Mouse (Mus musculus) spleen, adult 10 weeks (tissue): ENCODE measurements around the gene Ccndbp1. TPM values are rescaled to one million over a fixed set of nuclear protein-coding genes. Genes with fewer than 3 reads are reported as not detected.

Experiments
- polyA plus RNA-seq: library from polyadenylated mRNA; stranded (reverse); fragments of 350-450 nt; fragmentation: Illumina TruSeq; extraction: RNeasy Lipid Tissue Mini Kit (QIAGEN cat#74804); gene quantifications from one replicate; pipeline ENCODE4 v1.2.3, GENCODE M21; 2015; ENCODE audit warnings: low replicate concordance; ENCODE audit not compliant: insufficient read depth

Ccndbp1 gene
- 139 TPM for polyA plus RNA-seq

GRCm38 (mm10) chr2:121007925-121008663 lies at the start of gene Ccndbp1:
Gene Ccndbp1, plus strand, starts transcription at chr2:121008403.

DNA sequence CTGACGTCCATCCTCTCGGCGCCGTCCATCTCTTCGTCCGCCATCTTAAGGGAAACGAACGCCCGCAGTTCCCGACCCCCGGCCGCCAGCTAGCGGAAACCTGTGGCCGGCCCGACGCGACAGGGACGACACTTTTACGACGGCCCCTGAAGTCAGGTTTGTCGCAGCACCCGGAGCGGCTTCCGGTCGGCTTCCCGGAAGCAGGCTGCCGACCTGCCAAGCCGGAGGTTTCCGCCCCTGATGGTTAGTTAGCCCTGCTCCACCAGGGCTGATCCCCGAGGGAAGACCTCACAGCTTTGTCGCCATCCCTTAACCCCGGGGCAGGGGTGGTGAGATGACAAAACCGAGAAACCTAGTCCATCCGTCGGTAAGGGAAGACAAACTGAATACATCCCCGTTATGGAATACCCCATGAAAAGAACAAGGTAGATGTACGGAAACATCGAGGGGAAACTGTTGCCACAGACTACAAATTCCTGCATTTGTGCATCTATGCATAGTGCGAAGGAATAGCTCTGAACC lies 37.6 kb upstream of the Ccndbp1 start, which contains the start of gene Ubr1:
TSS of gene Ubr1 (minus strand) at position 157 of the 522 bp plus-strand sequence.

DNA sequence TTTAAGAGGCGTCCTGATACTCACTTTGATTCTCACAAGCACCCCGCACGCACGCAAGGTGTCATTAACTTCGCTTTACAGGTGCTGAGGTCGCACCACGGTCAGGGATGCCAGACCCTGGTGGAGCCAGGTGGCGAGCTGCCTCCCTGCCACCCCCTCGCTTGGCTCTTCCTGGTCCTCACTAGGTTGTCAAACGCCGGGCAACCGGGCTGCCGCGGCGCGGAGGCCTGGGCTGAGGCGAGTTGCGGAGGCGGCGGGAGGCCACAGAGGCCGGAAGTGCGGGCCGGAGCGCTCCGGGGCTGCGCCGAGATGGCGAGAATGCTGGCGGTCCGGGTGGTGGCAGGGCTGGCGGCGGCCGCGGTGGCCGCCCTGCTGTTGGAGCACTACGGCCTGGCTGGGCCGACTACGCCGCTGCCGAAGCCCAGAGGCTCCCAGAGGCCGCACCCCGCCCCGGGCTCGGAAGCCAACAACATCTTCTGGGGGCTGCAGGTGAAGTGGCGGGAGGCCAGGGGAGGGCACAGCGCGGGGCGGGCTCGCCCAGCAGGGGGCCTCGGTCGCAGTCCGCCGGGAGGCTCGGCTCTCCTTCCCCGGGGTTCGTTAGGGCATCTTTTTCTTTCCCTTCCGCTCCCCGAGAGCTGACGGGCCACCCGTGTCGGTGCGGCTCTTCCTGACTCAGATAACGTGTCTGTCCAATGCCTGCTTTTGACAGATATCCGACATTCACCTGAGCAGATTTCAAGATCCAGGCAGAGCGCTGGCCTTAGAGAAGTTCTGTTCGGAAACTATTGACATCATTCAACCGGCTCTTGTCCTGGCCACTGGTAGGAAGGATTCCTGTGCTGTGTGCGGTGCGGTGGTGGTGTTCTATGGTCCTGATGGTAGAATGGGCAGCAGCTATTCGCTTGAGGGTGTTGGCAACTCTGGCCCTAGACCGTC lies 30.9 kb upstream of the Ccndbp1 start, which contains the start of gene Tmem62:
TSS of gene Tmem62 (plus strand) at position 28 of the 936 bp plus-strand sequence.

DNA sequence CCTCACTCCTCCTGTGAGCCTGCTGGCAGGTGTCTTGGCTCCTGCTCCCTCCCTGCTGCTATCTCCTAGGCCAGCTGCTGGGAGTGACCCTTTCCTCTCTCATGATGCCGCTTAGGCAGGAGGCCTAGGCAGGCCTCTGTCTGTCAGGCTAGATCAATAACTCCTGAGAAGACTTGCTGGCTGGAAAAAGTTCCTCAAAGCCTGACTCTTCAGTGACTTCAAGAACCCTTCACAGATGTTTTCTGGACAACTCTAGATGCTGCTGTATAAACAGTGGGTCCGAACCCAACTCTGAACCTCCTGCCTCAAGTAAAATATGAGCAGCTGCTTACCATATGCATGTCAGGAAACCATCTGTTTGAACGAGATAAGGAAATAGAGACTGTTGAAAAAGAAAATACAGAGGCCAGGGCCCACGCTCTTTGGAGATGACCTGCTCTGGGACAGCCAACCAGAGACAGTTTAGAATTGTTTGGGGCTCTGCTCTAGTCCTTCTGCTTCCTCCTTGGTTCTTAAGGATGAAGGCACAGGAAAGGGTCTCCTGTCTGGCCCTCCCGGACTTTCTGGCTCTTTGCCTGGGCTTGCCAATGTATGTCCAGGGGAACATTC lies 28.6 kb downstream of the Ccndbp1 start, which contains the start of gene Epb42:
TSS of gene Epb42 (minus strand) at position 340 of the 609 bp plus-strand sequence.

Other genes starting within 250 kb of the Ccndbp1 start
- gene Cdan1, start 158.3 kb upstream of the Ccndbp1 start, polyA plus RNA-seq = 14.7 TPM
- 5.8 TPM for gene Ttbk2, start 157.8 kb upstream of the Ccndbp1 start, polyA plus RNA-seq
- gene Ubr1, start 37.7 kb upstream of the Ccndbp1 start, polyA plus RNA-seq = 39.1 TPM
- gene Tmem62, start 31.4 kb upstream of the Ccndbp1 start, polyA plus RNA-seq = 27.3 TPM
- gene Epb42, start 28.7 kb downstream of the Ccndbp1 start, polyA plus RNA-seq = 32.6 TPM
- not detected for gene Tgm5, start 77.4 kb downstream of the Ccndbp1 start, polyA plus RNA-seq
- gene Tgm7, start 101.4 kb downstream of the Ccndbp1 start, polyA plus RNA-seq = 0.11 TPM
- 29.3 TPM for gene Adal, start 132.0 kb downstream of the Ccndbp1 start, polyA plus RNA-seq
- 9.2 TPM for gene Lcmt2, start 132.2 kb downstream of the Ccndbp1 start, polyA plus RNA-seq
- gene Tubgcp4, start 162.3 kb downstream of the Ccndbp1 start, polyA plus RNA-seq = 83.3 TPM
- 20.4 TPM for gene Zscan29, start 162.7 kb downstream of the Ccndbp1 start, polyA plus RNA-seq